Mouse (Mus musculus) bone marrow macrophage, adult 2 months (primary cell): ENCODE measurements around the gene Cep126.

Source experiments
- CTCF ChIP-seq: IDR thresholded peaks from 2 replicates; pipeline ENCODE4 v1.5.1; 2012; ENCODE audit warnings: low read depth, mild to moderate bottlenecking, low read length, moderate library complexity
- POLR2A ChIP-seq: IDR thresholded peaks from 2 replicates; pipeline ENCODE4 v1.6.1; 2012; ENCODE audit warnings: mild to moderate bottlenecking, low read depth, low read length, borderline replicate concordance

DNA sequence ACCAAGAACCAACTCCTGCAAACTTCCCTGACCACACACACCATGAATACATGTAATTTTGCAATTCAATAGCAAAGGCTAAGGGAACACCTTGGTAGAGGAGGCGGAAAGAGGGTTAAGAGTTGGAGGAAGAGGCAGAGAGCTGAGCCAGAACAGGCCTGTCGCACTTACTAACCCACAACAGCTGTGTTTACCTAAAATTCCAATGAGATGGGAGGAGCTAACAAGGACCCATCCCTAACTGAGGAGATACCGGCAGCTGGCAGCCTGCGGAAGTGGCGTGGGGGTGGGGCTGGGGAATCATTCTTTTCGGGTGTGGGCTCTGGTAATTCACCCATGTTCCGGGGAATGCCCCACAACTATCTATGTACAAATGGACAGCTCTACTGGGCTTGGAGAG lies 98.5 kb downstream of the Cep126 start:
- TF ChIP-seq CTCF (no peak), POLR2A (no peak)
